Mouse (Mus musculus) layer of hippocampus, adult 6 months (tissue): ENCODE data around the gene Efcab7. TPM values are rescaled to one million over a fixed set of nuclear protein-coding genes. Genes with fewer than 3 reads are reported as not detected.

Source experiments
- long read RNA-seq, 2 experiments: library from polyadenylated mRNA; unstranded; transcript quantifications; one replicate each; pipeline ENCODE4 v2.0.0; 2019 to 2020
- polyA plus RNA-seq: library from polyadenylated mRNA; unstranded; fragments of <200 nt; fragmentation: Nextera tagmentation; gene quantifications from 2 replicates; pipeline ENCODE4 v1.2.3, GENCODE M21; 2021

The Efcab7 gene
- polyA plus RNA-seq, result 3.2 and 6.8 TPM in 2 replicates
- long read RNA-seq, experiment 1, partial matches to known transcripts, result 1 of 2 reads
- long read RNA-seq, experiment 1, other reads (novel, unspliced or antisense), result 1 of 2 reads
- long read RNA-seq, experiment 2, partial matches to known transcripts, result 0 of 1 reads
- long read RNA-seq, experiment 2, other reads (novel, unspliced or antisense), result 1 of 1 reads

GRCm38 (mm10) chr4:99829094-99830073 is at the start of gene Efcab7:
Efcab7 (plus strand) TSS chr4:99829198.

DNA sequence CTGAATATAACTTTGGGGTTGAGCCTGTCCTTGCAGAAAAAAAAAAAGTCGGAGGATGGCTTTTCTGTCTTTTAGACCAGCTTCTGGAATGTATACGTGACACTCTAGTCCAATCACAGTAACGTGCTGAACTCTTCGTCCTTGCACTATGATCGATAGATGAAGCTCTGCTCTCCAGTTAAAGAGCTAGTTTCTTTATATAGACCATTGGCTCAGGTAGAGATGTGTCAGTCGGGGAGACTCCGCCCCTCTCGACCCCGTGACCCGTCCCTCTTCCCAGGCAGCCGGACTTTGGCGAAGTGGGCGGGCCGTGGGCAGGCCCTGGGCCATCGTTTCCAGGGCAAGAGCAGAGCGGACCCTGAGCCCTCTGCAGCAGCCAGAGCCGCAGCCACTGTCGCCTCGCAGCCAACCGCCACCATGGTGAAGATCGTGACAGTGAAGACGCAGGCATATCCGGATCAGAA is 100.2 kb downstream of the Efcab7 start, which contains the start of gene Pgm1:
Pgm1 (plus strand) TSS at position 266 of the 464 bp plus-strand sequence.

GRCm38 (mm10) chr4:99929613-99930517 is 100.9 kb downstream of the Efcab7 start, which contains the start of gene Itgb3bp:
Itgb3bp (minus strand) TSS chr4:99929813.

Other genes with a start within 250 kb of the Efcab7 start
- not detected in 2 replicates for gene Foxd3, start 172.9 kb upstream of the Efcab7 start, polyA plus RNA-seq
- 9.6 and 10.2 TPM in 2 replicates for gene Alg6, start 113.5 kb upstream of the Efcab7 start, polyA plus RNA-seq
- gene Pgm1, start 100.2 kb downstream of the Efcab7 start, polyA plus RNA-seq, result 68.3 and 71.9 TPM in 2 replicates
- gene Itgb3bp, start 100.6 kb downstream of the Efcab7 start, polyA plus RNA-seq, result 11.3 and 11.6 TPM in 2 replicates